Mouse (Mus musculus): ENCODE results near the gene Hikeshi.

The Hikeshi gene

DNA sequence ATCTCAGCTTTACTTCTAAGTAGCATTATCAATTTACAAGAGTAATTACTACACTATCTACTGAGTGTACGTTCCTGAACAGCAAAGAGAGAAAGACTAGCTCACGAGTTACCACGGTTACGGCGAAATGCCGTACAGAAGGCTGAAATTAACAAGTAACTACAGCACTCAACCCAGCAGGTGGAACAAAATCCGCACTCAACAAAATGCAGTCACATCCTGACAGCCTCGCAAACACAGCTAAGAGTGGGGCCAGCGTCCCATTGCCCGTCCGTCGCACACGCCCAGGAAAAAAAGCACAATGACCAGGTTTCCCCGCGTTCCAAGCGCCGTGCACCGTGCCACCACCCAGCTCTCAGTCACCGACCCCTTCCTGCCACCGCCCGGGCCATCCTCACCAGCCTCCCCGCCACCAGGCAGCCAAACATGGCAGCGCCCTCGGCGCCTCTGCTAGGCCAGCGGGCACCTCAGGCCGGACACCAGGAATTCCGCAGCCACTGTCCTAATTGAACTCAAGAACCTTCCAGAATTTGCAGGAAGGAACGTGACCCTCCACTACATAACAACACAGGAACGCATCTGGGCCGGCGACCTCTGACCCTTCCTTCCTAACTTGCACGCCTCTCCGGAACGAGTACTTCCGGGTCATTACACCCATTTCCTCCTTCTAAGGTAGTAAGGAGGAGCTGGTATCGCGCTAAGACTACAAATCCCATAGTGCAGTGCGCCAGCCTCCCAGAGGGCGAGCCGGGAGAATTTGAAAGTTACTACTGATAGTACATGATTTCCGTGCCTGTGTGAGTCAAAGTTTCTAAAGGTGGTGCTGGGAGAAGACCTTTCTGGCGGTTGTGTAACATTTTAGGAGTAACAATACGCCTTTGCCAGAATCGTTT lies at the start of gene Hikeshi:
Gene Hikeshi (minus strand): TSS at position 634 of the 893 bp plus-strand sequence.
- peak; percentile 87 for DNase-seq

DNA sequence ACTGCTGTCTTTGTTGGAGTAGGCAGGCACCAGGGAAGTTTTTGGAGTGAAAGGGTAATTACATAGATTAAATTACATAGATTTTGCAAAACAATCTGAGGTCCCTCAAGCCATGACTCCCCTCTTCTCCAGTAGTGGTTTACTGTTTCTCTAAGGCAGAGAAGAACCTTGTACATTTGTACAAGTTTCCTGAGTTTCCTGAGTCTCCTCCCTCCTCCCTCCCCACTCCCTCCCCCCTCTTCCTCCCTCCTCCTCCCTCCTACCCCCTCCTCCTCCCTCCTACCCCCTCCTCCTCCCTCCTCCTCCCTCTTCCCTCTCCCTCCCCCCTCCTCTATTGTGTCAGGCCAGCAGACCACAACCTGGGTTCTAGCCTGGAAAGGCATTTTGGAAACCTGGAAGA lies 43.4 kb upstream of the Hikeshi start:
- DNase-seq, result no peak

DNA sequence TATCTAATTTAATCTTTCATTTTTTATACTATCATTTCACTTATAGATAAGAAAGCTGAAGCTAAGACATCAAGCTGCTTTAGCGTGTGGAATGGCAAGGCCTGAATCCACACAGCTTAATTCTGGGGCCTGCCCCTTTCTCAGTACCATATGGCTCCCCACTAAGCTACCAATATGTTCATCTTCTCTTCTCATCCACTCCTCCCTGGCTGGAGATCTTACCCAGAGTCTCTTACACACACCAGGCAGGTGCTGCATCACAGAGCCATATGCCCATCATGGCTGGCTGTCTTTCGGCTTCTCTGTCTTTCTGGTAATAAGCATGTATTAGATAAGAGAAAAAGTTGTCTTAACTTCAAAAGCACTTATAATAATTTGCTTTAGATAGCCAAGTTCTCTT lies 42.4 kb upstream of the Hikeshi start:
- peak; percentile 16 for DNase-seq

DNA sequence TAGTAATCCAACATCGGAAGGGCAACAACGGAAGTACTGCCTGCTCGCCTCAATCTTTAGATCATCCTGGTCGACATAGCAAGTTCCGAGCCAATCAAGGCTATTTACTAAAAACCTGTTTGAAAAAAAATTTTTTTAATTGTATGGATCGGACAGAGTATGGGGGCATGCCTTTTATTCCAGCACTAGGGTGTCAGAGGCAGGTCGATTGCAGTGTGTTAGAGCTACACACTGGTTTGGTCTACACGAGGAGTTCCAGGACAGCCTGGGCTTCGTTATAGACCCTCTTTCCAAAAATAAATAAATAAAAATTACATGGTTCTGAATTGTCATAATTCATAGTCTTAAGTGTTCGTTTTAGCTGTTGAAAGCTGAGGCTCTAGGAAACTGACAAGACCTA lies 40.6 kb upstream of the Hikeshi start:
- DNase-seq, result no peak

DNA sequence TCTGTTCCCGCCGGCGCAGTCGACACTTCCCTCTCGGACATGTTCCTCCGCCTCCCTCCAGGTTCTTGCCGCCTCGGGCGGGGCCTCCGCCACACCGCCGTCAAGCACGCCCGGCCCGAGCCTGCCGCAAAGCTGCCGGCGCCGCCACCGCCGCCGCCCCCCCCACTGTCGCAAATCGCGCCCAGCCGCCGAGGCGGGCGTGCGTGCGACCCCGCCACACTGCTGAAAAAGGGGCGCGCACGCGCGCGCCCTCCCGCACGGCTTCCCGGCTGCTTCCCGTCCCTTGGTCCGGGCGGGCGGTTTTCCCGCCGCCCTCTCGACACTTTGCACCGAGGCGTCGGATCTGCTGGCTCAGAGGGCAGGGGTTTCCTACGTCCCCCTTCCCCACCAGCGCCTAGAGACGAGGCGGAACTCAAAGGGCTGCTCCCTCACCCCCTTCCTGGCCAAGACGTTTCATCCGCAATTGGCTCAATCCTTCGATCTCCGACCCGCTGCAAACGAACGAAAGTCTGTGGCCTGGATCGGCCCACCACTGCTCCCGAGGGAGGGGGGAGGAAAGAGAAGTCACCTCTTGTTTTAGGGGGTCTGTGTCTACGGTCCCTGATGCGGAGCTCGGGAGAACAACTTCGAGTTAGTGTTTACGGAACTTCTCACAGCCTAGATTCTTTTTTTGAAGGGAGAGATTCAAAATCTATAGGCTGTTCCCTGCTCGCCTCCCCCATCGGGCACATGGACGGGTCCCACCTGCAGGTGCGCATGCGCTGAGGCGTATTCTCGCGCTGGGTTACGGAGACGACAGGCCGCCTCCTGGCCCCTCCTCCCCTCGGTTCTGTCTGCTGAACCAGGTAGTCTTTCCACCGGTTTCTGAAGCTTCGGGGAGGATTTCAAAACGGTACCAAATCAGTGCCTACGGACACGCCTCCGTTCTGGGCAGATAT lies 39.8 kb upstream of the Hikeshi start, which contains the start of gene Eed:
Gene Eed (minus strand): TSS at position 499 of the 938 bp plus-strand sequence.
- peak; percentile 95 for DNase-seq

DNA sequence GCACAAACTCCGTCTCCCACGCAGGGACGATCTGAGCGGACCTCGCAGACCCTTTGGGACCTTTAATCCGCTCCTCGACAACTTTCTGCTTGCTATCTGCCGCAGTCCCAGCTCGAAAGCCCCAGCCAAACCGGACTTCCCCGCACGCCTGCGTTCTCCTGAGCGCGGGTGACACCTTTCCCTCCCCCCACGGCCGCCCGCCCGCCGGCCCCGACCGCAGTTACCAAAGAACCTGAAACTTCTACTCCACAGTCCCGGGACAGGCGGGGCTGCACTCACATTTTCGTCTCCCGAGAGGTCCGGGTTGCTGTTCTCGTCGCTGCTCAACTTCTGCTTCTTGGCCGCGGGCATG lies 39.1 kb upstream of the Hikeshi start:
- DNase-seq, result no peak

DNA sequence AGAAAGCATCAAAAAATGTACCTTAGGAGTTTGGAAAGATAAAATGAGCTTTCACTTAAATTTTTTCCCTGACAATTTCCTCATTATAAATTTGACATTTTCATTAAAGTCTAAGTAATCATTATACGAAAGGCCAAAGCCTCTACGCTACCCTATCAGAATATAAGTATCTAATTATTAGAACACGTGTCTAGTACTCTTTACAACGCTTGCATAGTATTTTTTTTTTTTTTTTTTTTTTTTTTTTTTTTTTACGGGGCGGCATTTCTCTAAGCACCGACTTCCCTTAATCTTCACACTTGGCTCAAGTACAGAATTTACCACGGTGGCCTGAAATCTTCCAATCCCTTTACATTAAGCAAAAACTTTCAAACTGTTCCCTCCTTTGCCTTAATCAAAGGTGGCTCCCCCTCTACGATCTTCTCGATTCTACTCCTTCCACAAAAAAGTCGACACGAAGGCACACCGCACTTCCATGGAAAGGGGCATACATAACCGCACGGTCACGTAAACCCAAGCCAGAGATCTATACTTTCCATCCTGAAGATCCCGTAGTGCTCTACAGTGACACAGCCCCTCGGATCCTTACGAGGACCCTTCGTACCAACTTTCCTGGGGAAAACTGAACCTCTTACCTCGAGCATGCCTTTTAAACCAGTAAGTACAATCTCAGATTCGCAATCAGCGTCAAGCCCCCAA lies 38.6 kb upstream of the Hikeshi start:
- DNase-seq, result peak; percentile 20

DNA sequence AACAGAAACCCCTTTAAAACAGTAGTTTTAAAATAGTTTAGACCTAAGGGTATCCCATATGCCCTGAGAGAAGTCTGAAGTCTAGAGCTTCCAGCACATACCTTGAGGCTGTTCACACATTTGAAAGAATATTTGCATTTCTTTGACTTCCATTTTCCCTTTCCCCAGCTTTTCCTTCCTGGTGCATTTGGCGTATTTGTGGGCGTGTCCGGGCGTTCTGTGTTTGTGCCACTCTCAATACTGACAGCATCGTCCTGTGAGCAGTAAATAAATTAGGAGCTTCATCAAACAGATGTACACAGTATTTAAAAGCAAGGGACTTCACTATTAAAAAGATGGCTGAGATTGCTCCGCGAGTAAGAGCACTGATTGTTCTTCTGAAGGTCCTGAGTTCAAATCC lies 35.8 kb upstream of the Hikeshi start:
- DNase-seq, result no peak

DNA sequence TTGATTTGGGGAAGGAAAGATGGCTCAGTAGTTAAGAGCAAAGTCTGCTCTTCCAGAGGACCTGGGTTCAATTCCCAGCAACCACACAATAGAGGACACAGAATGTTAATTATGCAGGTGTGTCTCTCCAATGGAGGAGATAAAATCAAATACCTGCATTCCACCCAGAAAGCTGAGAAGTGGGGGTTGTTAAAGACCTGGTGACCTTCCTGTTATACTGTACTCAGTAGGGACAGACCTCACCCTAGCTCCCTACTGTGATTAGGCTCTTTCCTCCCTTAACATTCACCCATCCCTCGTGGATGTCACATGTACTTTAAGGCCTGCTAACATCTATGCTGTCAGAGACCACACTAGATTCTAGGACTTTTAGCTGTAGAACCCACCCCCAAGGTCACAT lies 34.6 kb upstream of the Hikeshi start:
- no peak for DNase-seq

DNA sequence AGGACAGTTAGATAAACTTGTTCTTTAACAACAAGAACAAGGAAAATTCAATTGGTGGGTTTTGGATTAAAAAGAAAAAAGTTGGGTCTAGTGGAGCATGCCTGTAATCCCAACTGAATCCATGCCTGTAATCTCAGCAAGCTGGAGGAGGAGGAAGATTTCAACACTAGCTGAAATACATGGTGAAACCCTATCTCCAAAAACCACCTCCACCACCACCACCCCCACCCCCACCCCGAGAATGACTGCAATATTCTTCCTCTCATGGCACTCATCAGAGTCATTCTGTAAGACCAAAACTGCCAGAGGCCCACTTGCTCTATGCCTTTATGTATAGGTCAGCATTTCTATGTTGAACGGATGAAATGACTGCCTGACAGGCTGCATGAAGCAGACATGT lies 26.2 kb upstream of the Hikeshi start:
- DNase-seq, result no peak

DNA sequence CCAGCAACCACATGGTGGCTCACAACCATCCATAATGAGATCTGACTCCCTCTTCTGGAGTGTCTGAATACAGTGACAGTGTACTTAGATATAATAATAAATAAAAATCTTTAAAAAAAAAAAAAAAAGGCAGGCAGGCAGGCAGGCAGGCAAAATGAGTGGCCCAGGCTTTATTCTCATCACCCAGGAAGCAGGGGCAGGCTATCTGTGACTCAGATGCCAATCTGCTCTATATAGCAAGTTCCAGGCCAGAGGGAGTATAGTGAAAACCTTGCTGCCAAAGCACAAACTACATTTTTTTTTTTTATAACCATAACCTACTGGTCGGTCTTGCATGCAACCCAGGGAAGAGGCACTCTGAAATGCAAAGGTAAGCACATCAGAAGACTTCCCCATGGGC lies 25.8 kb upstream of the Hikeshi start:
- DNase-seq, result no peak

DNA sequence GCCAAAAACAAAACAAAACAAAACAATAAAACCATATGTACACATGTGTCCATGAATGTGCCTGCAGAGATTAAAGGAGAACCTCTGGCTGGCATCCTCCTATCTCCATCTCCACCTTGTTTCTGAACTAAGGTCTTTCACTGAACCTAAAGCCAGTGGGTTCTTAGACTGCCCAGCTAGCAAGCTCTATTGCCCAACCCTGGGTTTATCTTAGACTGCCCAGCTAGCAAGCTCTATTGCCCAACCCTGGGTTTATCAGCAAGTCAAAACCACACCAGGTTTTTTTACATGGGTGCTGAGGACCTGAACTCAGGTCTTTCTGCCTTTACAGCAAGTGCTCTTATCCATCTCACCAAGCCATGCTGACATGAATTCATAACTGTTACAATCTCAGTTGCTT lies 22.1 kb upstream of the Hikeshi start:
- DNase-seq, result no peak

DNA sequence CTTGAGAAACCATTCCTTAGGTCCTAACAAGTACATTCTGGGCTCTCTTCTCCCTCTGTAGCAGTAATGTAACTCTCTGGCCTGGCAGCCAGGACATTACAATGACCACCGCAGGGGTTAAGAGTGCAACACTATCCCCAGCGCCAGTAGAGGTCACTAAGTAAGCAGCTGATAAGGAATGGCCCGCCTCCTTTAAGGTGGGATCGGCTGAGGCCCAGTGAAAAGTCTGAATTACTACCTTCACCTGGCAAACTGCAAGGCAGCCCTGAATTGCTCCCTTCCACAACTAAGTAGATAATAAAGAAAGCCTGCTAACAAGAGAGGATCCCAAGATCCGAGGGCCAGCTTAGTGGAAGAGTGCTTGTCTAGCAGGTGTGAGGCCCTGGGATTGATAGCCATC lies 16.3 kb upstream of the Hikeshi start:
- no peak for DNase-seq

DNA sequence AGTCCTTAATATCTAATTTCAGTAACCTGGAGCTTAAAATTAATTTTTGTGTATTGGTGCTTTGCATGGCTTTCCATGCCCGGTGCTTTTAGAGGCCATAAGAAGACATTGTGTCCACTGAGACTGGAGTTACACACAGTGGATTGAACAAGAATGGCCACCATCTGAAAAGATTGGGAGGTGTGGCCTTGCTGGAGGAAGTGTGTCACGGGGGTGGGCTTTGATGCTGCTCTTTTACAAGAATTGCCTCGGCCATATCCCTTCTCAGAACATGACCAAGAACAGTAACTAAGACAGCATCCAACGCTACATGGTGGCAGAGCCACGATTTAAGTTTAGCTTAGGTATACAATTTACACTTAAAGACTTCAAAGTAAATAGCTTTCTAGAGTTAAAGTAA lies 13.3 kb upstream of the Hikeshi start:
- no peak for DNase-seq

DNA sequence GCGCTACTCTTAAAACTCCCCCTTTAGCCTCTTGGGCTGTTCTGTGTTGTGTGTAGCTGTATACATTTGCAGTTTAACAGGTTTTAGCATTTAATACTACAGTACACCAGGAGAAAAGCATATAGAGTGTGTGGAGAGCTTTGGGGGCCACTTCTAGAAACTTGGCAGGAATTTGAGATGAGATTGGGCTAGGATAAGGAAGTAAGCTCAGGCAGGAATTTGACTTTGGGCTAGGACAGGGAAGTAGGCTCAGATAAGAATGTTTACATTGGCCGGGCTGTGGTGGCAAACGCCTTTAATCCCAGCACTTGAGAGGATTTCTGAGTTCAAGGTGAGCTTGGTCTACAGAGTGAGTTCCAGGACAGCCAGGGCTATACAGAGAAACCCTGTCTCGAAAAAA lies 8.4 kb upstream of the Hikeshi start:
- no peak for DNase-seq

DNA sequence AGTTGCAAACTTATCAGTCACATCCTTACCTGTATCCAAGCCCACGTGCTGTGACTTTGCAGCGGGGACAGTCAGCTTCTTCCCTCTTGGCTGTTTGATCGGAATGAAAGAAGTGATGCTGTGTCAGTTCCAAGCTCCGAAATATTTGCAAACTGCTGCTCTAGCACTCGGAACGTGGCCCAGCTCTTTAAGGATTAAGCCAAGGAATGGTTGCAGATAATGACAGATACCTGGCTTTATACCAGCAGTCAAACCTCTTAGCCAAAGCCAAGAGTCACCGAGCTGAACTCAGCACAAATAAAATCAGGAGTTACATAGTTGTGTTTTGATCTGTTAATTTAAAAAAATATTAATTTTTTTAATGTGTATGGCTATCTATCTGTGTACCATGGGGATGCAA lies 7.0 kb upstream of the Hikeshi start:
- no peak for DNase-seq

DNA sequence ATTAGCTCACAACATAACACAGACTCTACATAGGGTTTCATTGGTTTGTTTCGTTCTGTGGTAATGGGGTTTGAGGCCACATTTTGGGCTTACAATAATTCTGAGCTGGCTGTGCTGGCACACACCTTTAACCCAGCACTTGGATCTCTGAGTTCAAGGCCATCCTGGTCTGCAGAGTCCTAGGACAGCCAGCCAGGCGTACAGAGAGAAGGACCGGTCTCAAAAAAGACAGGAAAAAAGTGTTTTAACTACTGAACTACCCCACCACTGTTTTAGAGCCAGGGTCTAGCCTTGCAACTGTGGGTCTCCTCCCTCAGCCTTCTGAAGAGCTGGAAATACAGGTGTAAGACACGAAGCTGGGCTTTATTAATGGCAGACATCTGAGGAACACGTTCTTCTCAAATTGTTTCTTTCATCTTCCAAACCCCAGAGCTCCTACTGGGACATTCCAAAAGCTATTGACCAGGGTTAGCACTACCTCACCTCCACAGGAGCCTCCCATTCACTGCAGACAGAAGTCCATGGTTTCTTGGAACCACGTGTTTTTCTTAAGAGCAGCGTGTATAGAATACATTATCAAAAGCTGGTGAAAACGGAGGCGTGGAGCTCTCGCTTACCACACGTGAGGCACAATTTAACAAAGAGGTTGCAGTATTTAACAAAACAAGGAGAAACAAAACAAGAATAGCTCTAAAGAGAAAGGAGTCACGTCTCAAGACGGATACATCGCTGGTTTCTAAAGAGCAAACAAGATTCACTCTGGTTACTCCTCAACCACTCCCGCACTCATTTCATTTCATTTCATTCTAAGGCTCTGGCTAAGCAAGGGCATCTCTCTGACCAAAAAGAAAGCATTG lies 1.3 kb downstream of the Hikeshi start:
- no peak for DNase-seq

DNA sequence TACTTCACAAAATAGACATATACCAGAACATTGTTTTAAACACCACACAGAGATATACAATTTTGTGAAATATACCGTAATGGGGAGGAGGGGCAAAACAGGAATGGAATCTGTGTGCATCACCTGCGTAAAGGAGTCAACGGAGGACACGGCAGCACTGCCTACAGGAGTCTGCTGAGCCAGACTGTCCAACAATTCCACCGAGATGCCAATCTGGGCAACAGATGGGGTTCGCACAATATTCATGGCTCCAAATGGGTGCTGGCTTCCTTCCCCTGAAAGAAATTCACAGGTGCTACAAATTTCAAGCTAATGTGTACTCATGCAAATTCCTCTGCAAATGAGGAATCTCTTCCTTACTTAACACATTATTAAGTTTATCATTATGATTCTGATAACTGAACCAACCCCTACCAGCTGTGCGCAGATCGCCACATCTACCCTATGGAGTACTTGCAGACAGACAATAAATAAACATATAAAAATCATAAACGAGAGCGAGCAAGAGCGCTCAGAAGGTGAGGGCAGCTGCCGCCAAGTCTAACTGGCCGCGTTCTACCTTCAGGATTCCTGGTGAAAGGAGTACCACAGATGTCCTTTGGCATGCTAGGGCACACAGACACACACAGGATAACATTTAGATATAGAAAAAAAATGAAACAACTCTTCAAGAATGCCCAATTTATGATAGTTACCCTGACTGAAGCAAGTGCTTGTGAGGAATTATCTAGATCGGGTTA lies 17.4 kb downstream of the Hikeshi start:
- DNase-seq, result peak; percentile 79

DNA sequence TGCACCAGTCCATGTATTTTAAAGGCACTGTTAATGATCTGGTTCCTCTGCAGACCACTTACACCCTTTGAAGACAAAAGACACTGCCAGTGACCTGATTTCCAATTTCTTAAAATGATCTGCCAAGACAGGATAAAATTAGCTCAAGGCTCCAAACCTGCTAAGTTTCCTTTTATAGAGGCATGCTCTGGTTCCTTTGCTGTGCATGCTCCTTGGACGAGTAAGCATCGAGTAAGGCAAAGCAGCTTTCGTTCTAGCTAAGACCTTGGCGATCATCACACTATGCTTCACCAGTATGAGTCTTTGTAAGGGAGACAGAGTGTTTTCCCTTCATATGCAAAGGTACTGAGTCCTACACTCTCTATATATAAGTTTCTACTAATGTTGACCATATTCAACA lies 23.2 kb downstream of the Hikeshi start:
- DNase-seq, result no peak

DNA sequence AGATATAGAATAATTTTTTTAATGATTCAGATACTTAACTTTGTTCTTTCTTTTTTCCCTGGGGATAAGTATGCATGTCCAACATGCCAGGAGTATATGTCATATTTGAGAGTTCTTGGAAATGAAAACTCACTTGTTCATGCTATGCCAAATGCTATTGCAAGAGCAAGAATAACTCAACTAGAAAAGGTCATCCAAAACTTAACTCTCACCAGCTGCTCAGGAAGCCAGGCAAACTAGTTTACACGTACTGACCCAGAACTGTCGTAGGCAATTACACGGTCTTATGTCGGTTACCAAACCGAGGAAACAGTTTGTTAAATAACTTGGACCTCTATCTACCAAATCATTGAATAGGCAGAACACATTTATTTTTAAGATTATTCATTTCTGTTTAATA lies 24.3 kb downstream of the Hikeshi start:
- no peak for DNase-seq

DNA sequence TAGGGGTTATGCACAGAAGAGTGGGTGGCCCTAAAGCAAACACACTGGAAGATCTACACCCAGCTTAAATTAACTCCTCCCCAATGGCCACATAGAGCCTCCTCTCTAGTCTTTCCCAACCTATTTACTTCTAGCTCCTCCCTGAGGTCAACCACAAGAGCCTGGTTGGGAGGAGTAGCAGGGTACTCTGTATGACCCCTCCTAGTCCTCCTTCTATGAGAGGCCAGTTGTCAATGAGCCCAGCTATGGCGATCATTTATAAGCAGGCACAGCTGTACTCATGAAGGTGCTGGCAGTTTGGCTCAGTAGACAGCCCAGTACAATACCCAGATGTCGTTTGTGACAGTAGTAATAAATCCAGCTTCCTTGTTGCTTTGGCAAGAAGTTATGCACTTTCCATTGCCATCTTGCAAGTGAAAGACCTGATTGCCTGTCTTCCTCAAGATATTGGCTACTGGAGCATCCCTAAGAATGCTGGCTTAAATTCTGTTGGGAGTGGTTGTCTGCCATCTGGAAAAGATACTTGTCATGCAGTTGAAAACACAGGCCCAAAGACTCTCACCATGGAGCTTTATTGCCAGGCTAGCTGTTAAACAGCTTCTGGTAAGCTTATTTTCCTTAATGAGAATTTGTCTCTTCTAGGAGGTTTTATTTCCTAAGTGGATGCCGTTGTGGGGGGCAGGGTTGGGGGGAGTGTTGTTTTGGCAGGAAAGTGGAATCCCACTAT lies 27.4 kb downstream of the Hikeshi start:
- no peak for DNase-seq

Measured in cerebellum, adult 11 months (tissue).